Mouse (Mus musculus) CH12.LX (cell line): ENCODE measurements around the gene Asb16.

Experiments
- BHLHE40 ChIP-seq: IDR thresholded peaks from 2 replicates; pipeline ENCODE4 v1.6.1; 2011; ENCODE audit warnings: mild to moderate bottlenecking, low read depth, low read length, improper control_type of control experiment
- CHD1 ChIP-seq: IDR thresholded peaks from 2 replicates; pipeline ENCODE4 v1.6.1; 2012; ENCODE audit warnings: low read depth, low read length, improper control_type of control experiment, inconsistent platforms
- CTCF ChIP-seq, 2 experiments: IDR thresholded peaks in 1 of 2; conservative IDR thresholded peaks in 1 of 2; 2 replicates each; pipeline ENCODE4 v1.5.1; 2011 to 2012; ENCODE audit warnings: low read depth in 2 of 2, low read length in 2 of 2, improper control_type of control experiment in 1 of 2, inconsistent platforms in 1 of 2, mild to moderate bottlenecking in 1 of 2, moderate library complexity in 1 of 2
- E2F4 ChIP-seq: IDR thresholded peaks from 2 replicates; pipeline ENCODE4 v1.6.1; 2011; ENCODE audit warnings: low read depth, low read length, improper control_type of control experiment; ENCODE audit not compliant: insufficient replicate concordance
- KAT2A ChIP-seq: IDR thresholded peaks from 2 replicates; pipeline ENCODE4 v1.6.1; 2012; ENCODE audit warnings: low read length, improper control_type of control experiment, inconsistent platforms; ENCODE audit not compliant: insufficient replicate concordance
- MAX ChIP-seq: IDR thresholded peaks from 2 replicates; pipeline ENCODE4 v1.6.1; 2011; ENCODE audit warnings: low read length, improper control_type of control experiment
- MYC ChIP-seq: IDR thresholded peaks from 2 replicates; pipeline ENCODE4 v1.6.1; 2011; ENCODE audit warnings: low read depth, mild to moderate bottlenecking, improper control_type of control experiment, low read length
- PAX5 ChIP-seq: IDR thresholded peaks from 2 replicates; pipeline ENCODE4 v1.6.1; 2012; ENCODE audit warnings: low read length, inconsistent platforms, mixed read lengths
- POLR2A ChIP-seq: IDR thresholded peaks from 2 replicates; pipeline ENCODE4 v1.6.1; 2011; ENCODE audit warnings: low read depth, mild to moderate bottlenecking, improper control_type of control experiment, low read length
- TCF12 ChIP-seq: IDR thresholded peaks from 2 replicates; pipeline ENCODE4 v1.6.1; 2014; ENCODE audit warnings: low read depth, mild to moderate bottlenecking, inconsistent platforms, low read length, improper control_type of control experiment
- USF1 ChIP-seq: IDR thresholded peaks from 2 replicates; pipeline ENCODE4 v1.6.1; 2014; ENCODE audit warnings: low read depth, mild to moderate bottlenecking, inconsistent platforms, low read length, improper control_type of control experiment
- ZMIZ1 ChIP-seq: IDR thresholded peaks from 2 replicates; pipeline ENCODE4 v1.6.1; 2012; ENCODE audit warnings: low read depth, mild to moderate bottlenecking, inconsistent platforms, low read length, improper control_type of control experiment

DNA sequence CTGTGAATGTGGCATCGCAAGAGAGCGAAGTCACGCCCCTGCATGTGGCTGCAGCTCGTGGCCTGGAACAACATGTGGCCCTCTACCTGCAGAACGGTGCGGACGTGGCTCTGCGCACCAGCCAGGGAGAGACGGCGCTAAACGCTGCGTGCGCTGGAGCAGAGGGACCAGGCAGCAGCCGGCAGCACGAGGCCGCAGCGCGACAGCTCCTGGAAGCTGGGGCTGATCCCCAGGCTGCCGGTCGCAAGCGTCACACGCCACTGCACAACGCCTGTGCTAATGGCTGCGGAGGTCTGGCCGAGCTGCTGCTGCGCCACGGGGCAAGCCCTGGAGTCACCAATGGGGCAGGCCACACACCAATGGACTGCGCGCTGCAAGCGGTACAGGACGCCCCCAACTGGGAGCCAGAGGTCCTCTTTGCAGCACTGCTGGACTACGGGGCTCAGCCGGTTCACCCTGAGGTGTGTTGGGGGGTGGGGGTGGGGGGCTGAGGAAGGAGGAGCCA, 7.9 kb downstream of the Asb16 start:
- TF ChIP-seq CTCF (conservative IDR thresholded peaks at IDR 0.05 in 1 of 2, IDR thresholded peaks at IDR 0.05 in 1 of 2; ENCODE audit: low read depth in 2 of 2, low read length in 2 of 2), result no peak
- no peak for TF ChIP-seq E2F4
- TF ChIP-seq CHD1, result no peak
- peak; percentile 43; the same call in 1 of the 2 replicates for TF ChIP-seq MAX
- TF ChIP-seq POLR2A, result no peak
- TF ChIP-seq BHLHE40, result no peak
- no peak for TF ChIP-seq MYC
- no peak for TF ChIP-seq ZMIZ1
- no peak for TF ChIP-seq PAX5
- TF ChIP-seq USF1, result no peak
- TF ChIP-seq KAT2A, result no peak
- no peak for TF ChIP-seq TCF12
